Mouse (Mus musculus) MEL (cell line): ENCODE measurements around the gene Mydgf.

Experiments
- BHLHE40 ChIP-seq: IDR thresholded peaks from 2 replicates; pipeline ENCODE4 v1.6.1; 2012; ENCODE audit warnings: low read depth, mild to moderate bottlenecking, inconsistent platforms, low read length, improper control_type of control experiment, borderline replicate concordance
- CTCF ChIP-seq, 3 experiments: IDR thresholded peaks in 2 of 3; conservative IDR thresholded peaks in 1 of 3; 2 replicates each; pipeline ENCODE4 v1.5.1; 2011 to 2012; ENCODE audit warnings: low read length in 3 of 3, low read depth in 2 of 3, mild to moderate bottlenecking in 2 of 3, improper control_type of control experiment in 1 of 3, inconsistent platforms in 1 of 3, mixed read lengths in 1 of 3, moderate library complexity in 1 of 3; ENCODE audit not compliant: control insufficient read depth in 1 of 3, insufficient read depth in 1 of 3, poor library complexity in 1 of 3, severe bottlenecking in 1 of 3
- E2F4 ChIP-seq: IDR thresholded peaks from 2 replicates; pipeline ENCODE4 v1.6.1; 2011; ENCODE audit warnings: low read depth, low read length, improper control_type of control experiment, borderline replicate concordance
- EP300 ChIP-seq, 2 experiments: IDR thresholded peaks; 2 replicates each; pipeline ENCODE4 v1.6.1; 2011; ENCODE audit warnings: improper control_type of control experiment in 2 of 2, low read length in 2 of 2, low read depth in 1 of 2, mild to moderate bottlenecking in 1 of 2
- ETS1 ChIP-seq: IDR thresholded peaks from 2 replicates; pipeline ENCODE4 v1.6.1; 2012; ENCODE audit warnings: low read depth, mild to moderate bottlenecking, inconsistent platforms, low read length, improper control_type of control experiment, moderate library complexity
- MAFK ChIP-seq: IDR thresholded peaks from 2 replicates; pipeline ENCODE4 v1.6.1; 2011; ENCODE audit warnings: low read depth, mild to moderate bottlenecking, low read length, improper control_type of control experiment, borderline replicate concordance
- MEF2A ChIP-seq: IDR thresholded peaks from 2 replicates; pipeline ENCODE4 v1.6.1; 2014; ENCODE audit warnings: low read depth, mild to moderate bottlenecking, inconsistent platforms, low read length, improper control_type of control experiment; ENCODE audit not compliant: poor library complexity, insufficient replicate concordance, severe bottlenecking; ENCODE audit errors: extremely low read depth
- MYB ChIP-seq: IDR thresholded peaks from 2 replicates; pipeline ENCODE4 v1.6.1; 2011; ENCODE audit warnings: mild to moderate bottlenecking, low read depth, low read length, improper control_type of control experiment
- POLR2A ChIP-seq, 2 experiments: IDR thresholded peaks; 2 replicates each; pipeline ENCODE4 v1.6.1; 2011 to 2012; ENCODE audit warnings: low read length in 2 of 2, mild to moderate bottlenecking in 2 of 2, control low read depth in 1 of 2, improper control_type of control experiment in 1 of 2, low read depth in 1 of 2, moderate library complexity in 1 of 2; ENCODE audit not compliant: control insufficient read depth in 1 of 2, insufficient read depth in 1 of 2, poor library complexity in 1 of 2
- RAD21 ChIP-seq: IDR thresholded peaks from 2 replicates; pipeline ENCODE4 v1.6.1; 2011; ENCODE audit warnings: mild to moderate bottlenecking, low read depth, low read length, improper control_type of control experiment
- USF1 ChIP-seq: IDR thresholded peaks from 2 replicates; pipeline ENCODE4 v1.6.1; 2014; ENCODE audit warnings: low read depth, mild to moderate bottlenecking, inconsistent platforms, low read length, improper control_type of control experiment, moderate library complexity
- ZMIZ1 ChIP-seq: IDR thresholded peaks from 2 replicates; pipeline ENCODE4 v1.6.1; 2012; ENCODE audit warnings: low read depth, mild to moderate bottlenecking, inconsistent platforms, low read length, improper control_type of control experiment, moderate library complexity

- TF ChIP-seq ZMIZ1: no peak
- no peak for TF ChIP-seq MAFK
- TF ChIP-seq MYB: no peak
- TF ChIP-seq CTCF (IDR thresholded peaks at IDR 0.05 in 2 of 3, conservative IDR thresholded peaks at IDR 0.05 in 1 of 3; ENCODE audit: control insufficient read depth in 1 of 3, insufficient read depth in 1 of 3, low read depth in 2 of 3, low read length in 3 of 3, poor library complexity in 1 of 3, severe bottlenecking in 1 of 3): no peak
- no peak for TF ChIP-seq MEF2A
- no peak for TF ChIP-seq POLR2A (IDR thresholded peaks at IDR 0.05; ENCODE audit: control insufficient read depth in 1 of 2, insufficient read depth in 1 of 2, low read depth in 1 of 2, low read length in 2 of 2, poor library complexity in 1 of 2)
- no peak for TF ChIP-seq USF1
- TF ChIP-seq E2F4: no peak
- no peak for TF ChIP-seq EP300 (IDR thresholded peaks at IDR 0.05; ENCODE audit: low read depth in 1 of 2, low read length in 2 of 2)
- no peak for TF ChIP-seq BHLHE40
- TF ChIP-seq RAD21: no peak
- no peak for TF ChIP-seq ETS1
Observed at GRCm38 (mm10) chr17:56148790-56149618, 34.7 kb downstream of the Mydgf start.
